Mouse (Mus musculus): ENCODE measurements around the gene Tubb1. TPM values are rescaled to one million over a fixed set of nuclear protein-coding genes. Genes with fewer than 3 reads are reported as not detected.

Tubb1 gene
- total and polyA plus RNA-seq, 2 experiments from 2014 or later, result 0.11 to 0.25 TPM

DNA sequence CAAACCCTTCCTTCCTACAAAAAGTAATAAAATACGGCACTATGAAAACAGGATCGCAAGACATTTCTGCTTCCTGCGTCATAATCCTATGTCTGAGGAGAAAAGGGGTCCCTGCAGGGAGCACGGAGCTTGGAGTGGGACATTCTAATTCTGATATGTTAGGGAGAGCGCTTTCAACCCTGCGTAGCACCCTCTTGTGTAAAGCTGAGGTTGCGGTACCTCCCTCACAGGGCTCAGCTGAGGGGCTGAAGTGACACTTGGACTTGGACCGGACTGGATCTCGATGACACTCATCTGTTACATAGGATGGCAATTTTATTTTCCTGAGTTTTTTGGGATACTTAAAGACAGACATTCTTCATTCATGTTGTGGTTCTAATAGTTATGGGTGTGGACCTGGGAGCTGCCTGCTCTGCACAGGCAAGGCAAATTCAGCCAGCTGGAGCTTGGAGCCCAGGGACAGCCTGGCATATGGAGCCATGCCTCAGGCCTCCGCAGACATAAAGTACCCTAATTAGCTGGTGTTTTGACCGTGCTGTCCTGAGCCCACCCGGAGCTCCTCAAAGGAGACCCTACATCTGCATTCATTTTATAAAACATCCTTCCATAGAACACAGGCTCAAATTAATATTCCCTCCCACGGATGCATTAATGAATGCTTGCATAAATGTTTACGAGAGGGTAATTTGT is 50.5 kb downstream of the Tubb1 start:
- TF ChIP-seq CTCF (IDR thresholded peaks at IDR 0.05), result no peak
- Histone ChIP-seq H3K4me1 (ENCODE audit: insufficient read depth, low read length) (no peaks in the 10 kb centered on the region), H3K4me3 (ENCODE audit: low read depth, low read length) (no peak overlapping the region), H3K4me2 (ENCODE audit: low read depth, low read length, poor library complexity, severe bottlenecking) (no peak overlapping the region), H3K27ac (ENCODE audit: low read depth, low read length) (no peak overlapping the region), H3K9ac (replicated peaks; ENCODE audit: low read length, poor library complexity, severe bottlenecking) (no peak overlapping the region), H3K36me3 (ENCODE audit: insufficient read depth, low read length) (no peaks in the 10 kb centered on the region), H3K9me3 (ENCODE audit: low read length) (no peaks in the 10 kb centered on the region), H3K27me3 (ENCODE audit: insufficient read depth, low read length) (no peaks in the 10 kb centered on the region)
- DNase-seq (ENCODE audit: low spot score) (no peak), ATAC-seq (ENCODE audit: low FRiP score) (peak; percentile 36; the same call in 1 of the 2 replicates)
- 66% methylated on average over 14 of the region's 14 CpGs for WGBS

DNA sequence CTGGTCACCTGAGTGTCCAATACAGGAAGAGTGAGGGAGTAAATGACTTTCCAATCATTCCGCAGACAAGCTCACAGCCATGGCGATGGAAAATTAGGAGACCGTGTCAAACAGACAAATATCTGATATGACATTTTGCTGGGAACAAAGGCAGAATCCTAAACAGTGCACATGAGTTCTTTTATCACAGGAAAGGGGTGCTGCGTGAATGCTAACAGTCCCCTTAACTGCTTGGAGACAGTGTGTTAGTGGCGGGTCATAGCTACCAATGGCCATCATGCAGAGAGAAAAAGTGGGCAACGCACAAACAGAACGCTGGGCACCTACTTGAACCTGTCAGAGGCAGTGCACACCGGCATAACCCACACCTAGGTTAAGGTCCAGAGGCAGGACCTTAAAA is 51.0 kb downstream of the Tubb1 start:
- H3K9me3 ChIP-seq (ENCODE audit: low read length), result no peaks in the 10 kb centered on the region
- no peak overlapping the region for H3K9ac ChIP-seq (replicated peaks; ENCODE audit: low read length, poor library complexity, severe bottlenecking)
- WGBS, result 75% methylated on average over 8 of the region's 8 CpGs
- no peaks in the 10 kb centered on the region for H3K36me3 ChIP-seq (ENCODE audit: insufficient read depth, low read length)
- H3K4me2 ChIP-seq (ENCODE audit: low read depth, low read length, poor library complexity, severe bottlenecking), result no peak overlapping the region
- DNase-seq (ENCODE audit: low spot score) (peak; percentile 0), ATAC-seq (ENCODE audit: low FRiP score) (no peak)
- H3K4me3 ChIP-seq (ENCODE audit: low read depth, low read length), result no peak overlapping the region
- no peak overlapping the region for H3K27ac ChIP-seq (ENCODE audit: low read depth, low read length)
- no peak for TF ChIP-seq CTCF (IDR thresholded peaks at IDR 0.05)
- no peaks in the 10 kb centered on the region for H3K27me3 ChIP-seq (ENCODE audit: insufficient read depth, low read length)
- H3K4me1 ChIP-seq (ENCODE audit: insufficient read depth, low read length), result no peaks in the 10 kb centered on the region

DNA sequence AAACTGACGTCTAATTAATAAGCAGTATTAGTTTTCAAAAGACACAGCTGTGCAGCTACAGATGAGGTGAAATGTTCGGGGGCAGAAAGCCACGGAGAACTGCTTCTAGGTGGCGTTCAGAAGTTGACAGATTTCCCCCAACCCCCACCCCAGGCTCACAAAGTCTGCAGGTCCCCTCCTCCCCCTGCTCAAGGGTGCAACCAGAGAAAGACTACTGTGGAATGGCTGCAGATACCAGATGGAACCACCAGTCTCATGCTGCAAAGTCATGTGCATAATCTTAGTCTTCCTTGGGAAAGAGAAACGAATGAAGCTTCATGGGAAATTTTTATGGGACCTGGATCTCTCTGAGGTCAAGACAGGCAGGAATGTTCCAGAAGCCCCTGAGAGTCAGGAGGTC is 51.8 kb downstream of the Tubb1 start:
- Histone ChIP-seq H3K9me3 (ENCODE audit: low read length) (no peaks in the 10 kb centered on the region), H3K4me2 (ENCODE audit: low read depth, low read length, poor library complexity, severe bottlenecking) (no peak overlapping the region), H3K4me1 (ENCODE audit: insufficient read depth, low read length) (no peaks in the 10 kb centered on the region), H3K27me3 (ENCODE audit: insufficient read depth, low read length) (no peaks in the 10 kb centered on the region), H3K9ac (replicated peaks; ENCODE audit: low read length, poor library complexity, severe bottlenecking) (no peak overlapping the region), H3K27ac (ENCODE audit: low read depth, low read length) (no peak overlapping the region), H3K36me3 (ENCODE audit: insufficient read depth, low read length) (no peaks in the 10 kb centered on the region), H3K4me3 (ENCODE audit: low read depth, low read length) (no peak overlapping the region)
- WGBS, result 49% methylated on average over 5 of the region's 5 CpGs
- peak; percentile 18; the same call in 1 of the 2 replicates for TF ChIP-seq CTCF (IDR thresholded peaks at IDR 0.05)
- ATAC-seq (ENCODE audit: low FRiP score) (peak; percentile 68; the same call in 1 of the 2 replicates), DNase-seq (ENCODE audit: low spot score) (peak; percentile 2)

DNA sequence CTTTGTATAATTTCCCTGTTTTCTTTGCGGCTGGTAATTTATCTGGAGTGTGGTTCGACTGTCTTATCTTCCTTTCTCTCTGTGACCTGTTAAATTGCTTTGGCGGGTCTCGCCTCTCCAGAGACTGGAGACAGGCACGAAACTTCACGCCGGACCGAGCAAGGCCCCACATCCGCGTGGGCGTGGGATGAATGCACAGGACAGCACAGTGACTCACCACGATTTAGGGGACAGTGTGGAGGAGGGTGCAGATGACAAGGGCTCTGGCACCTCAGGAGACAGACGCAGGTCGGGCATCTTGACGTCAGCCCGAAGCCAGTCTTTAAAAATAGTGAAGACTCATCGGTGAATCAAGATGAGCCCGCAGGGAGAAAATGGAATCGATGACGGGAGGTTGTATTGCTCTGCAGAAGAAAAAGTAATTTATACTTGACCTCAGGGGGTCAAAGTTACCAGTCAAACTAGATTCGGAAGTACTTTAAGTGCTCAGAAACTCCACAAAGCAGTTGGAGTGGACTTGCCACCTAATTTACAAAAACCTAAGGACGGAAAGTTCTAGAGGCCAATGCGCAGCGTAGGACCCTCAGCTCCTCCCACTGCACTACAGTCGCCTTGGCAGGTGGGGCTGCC is 52.5 kb downstream of the Tubb1 start:
- Histone ChIP-seq H3K27me3 (ENCODE audit: insufficient read depth, low read length) (no peaks in the 10 kb centered on the region), H3K9me3 (ENCODE audit: low read length) (no peaks in the 10 kb centered on the region), H3K9ac (replicated peaks; ENCODE audit: low read length, poor library complexity, severe bottlenecking) (no peak overlapping the region), H3K4me1 (ENCODE audit: insufficient read depth, low read length) (no peaks in the 10 kb centered on the region), H3K36me3 (ENCODE audit: insufficient read depth, low read length) (no peaks in the 10 kb centered on the region), H3K4me3 (ENCODE audit: low read depth, low read length) (no peak overlapping the region), H3K4me2 (ENCODE audit: low read depth, low read length, poor library complexity, severe bottlenecking) (no peak overlapping the region), H3K27ac (ENCODE audit: low read depth, low read length) (peak overlapping the region; percentile 38; the same call in 1 of the 2 replicates)
- ATAC-seq (ENCODE audit: low FRiP score), result no peak
- 72% methylated on average over 25 of the region's 25 CpGs for WGBS
- DNase-seq (ENCODE audit: low spot score), result no peak
- TF ChIP-seq CTCF (IDR thresholded peaks at IDR 0.05), result no peak

Other genes with a start within 250 kb of the Tubb1 start
- gene Gnas, start 166.4 kb upstream of the Tubb1 start, total RNA-seq (2014; rRNA removed), result 1,613 and 1,637 TPM in 2 replicates
- gene Gnas, start 166.4 kb upstream of the Tubb1 start, polyA plus RNA-seq (2015; fragmentation: Nextera tagmentation; extraction: Ambion mirVana), result 1,739 and 1,834 TPM in 2 replicates
- not detected in 2 replicates for gene Gm20721, start 104.0 kb upstream of the Tubb1 start, total RNA-seq (2014; rRNA removed)
- gene Gm20721, start 104.0 kb upstream of the Tubb1 start, polyA plus RNA-seq (2015; fragmentation: Nextera tagmentation; extraction: Ambion mirVana), result 9.8 and 10.8 TPM in 2 replicates
- gene Nelfcd, start 34.9 kb upstream of the Tubb1 start, total RNA-seq (2014; rRNA removed), result 42.7 and 52.3 TPM in 2 replicates
- gene Nelfcd, start 34.9 kb upstream of the Tubb1 start, polyA plus RNA-seq (2015; fragmentation: Nextera tagmentation; extraction: Ambion mirVana), result 95.7 and 96.9 TPM in 2 replicates
- gene Ctsz, start 11.7 kb upstream of the Tubb1 start, total RNA-seq (2014; rRNA removed), result 45.4 and 48.4 TPM in 2 replicates
- gene Ctsz, start 11.7 kb upstream of the Tubb1 start, polyA plus RNA-seq (2015; fragmentation: Nextera tagmentation; extraction: Ambion mirVana), result 47.8 and 54.0 TPM in 2 replicates
- gene Atp5e, start 13.4 kb downstream of the Tubb1 start, total RNA-seq (2014; rRNA removed), result 553 TPM in 2 replicates
- 832 and 847 TPM in 2 replicates for gene Atp5e, start 13.4 kb downstream of the Tubb1 start, polyA plus RNA-seq (2015; fragmentation: Nextera tagmentation; extraction: Ambion mirVana)
- 61.0 and 63.4 TPM in 2 replicates for gene Prelid3b, start 22.4 kb downstream of the Tubb1 start, total RNA-seq (2014; rRNA removed)
- 93.5 and 96.6 TPM in 2 replicates for gene Prelid3b, start 22.4 kb downstream of the Tubb1 start, polyA plus RNA-seq (2015; fragmentation: Nextera tagmentation; extraction: Ambion mirVana)
- gene Zfp831, start 192.8 kb downstream of the Tubb1 start, total RNA-seq (2014; rRNA removed), result 0.09 TPM in 1 of 2 replicates, not detected in the other
- not detected in 2 replicates for gene Zfp831, start 192.8 kb downstream of the Tubb1 start, polyA plus RNA-seq (2015; fragmentation: Nextera tagmentation; extraction: Ambion mirVana)